Mouse (Mus musculus) spleen, adult 18-20 months (tissue): ENCODE results near the gene Atad3a.

ENCODE experiments used
- DNase-seq, 2 experiments: peaks; one replicate each; pipeline ENCODE4 v3.0.0; 2022; ENCODE audit warnings: mixed read lengths in 2 of 2

Atad3a gene

DNA sequence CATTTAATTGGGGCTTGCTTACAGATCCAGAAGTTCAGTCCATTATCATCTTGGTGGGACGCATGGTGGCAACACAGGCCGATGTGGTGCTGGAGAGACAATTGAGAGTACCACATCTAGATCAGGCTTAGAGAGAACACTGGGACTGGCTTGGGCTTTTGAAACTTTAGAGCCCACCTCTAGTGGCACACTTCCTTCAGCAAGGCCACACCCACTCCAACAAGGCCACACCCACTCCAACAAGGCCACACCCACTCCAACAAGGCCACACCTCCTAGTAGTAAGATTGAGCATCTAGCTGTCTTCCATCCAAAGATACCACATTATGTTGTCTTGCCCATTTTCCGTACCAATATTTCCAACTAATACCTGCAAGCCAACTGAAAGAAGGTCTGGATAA is 68.5 kb downstream of the Atad3a start:
- DNase-seq, result no peak
